Mouse (Mus musculus) liver, postnatal 0 days (tissue): ENCODE data around the gene Mest. TPM values are rescaled to one million over a fixed set of nuclear protein-coding genes. Genes with fewer than 3 reads are reported as not detected.

Experiments
- ATAC-seq: fragments of 200-750 bp; cut with Nextera tagmentation; 2 replicates; pipeline ENCODE4 v1.8.0; 2017; ENCODE audit warnings: mild to moderate bottlenecking, moderate library complexity
- DNase-seq: peaks from one replicate; pipeline ENCODE4 v3.0.0-alpha.2; 2016
- H3K27ac ChIP-seq: fragments of 300-500 bp; sonication (generic); 2 replicates; pipeline ENCODE4 v1.5.1; 2014; ENCODE audit warnings: antibody characterized with exemption, moderate library complexity, mild to moderate bottlenecking, low read depth
- H3K27me3 ChIP-seq: fragments of 300-500 bp; sonication (generic); 2 replicates; pipeline ENCODE4 v1.6.1; 2014; ENCODE audit warnings: low read length, control low read depth, mixed read lengths; ENCODE audit not compliant: insufficient read depth
- H3K36me3 ChIP-seq: fragments of 300-500 bp; sonication (generic); replicated peaks from 2 replicates; pipeline ENCODE4 v1.6.1; 2014; ENCODE audit warnings: mild to moderate bottlenecking, control low read depth, low read length, moderate library complexity, mixed read lengths; ENCODE audit not compliant: insufficient read depth
- H3K4me1 ChIP-seq: fragments of 300-500 bp; sonication (generic); 2 replicates; pipeline ENCODE4 v1.6.1; 2014; ENCODE audit warnings: antibody characterized with exemption, mild to moderate bottlenecking, control low read depth; ENCODE audit not compliant: insufficient read depth
- H3K4me2 ChIP-seq: fragments of 300-500 bp; sonication (generic); 2 replicates; pipeline ENCODE4 v1.6.1; 2014; ENCODE audit warnings: low read depth, mild to moderate bottlenecking, low read length, moderate library complexity, mixed read lengths
- H3K4me3 ChIP-seq: fragments of 300-500 bp; sonication (generic); 2 replicates; pipeline ENCODE4 v1.5.1; 2014; ENCODE audit warnings: low read depth, low read length
- H3K9ac ChIP-seq: fragments of 300-500 bp; sonication (generic); replicated peaks from 2 replicates; pipeline ENCODE4 v1.6.1; 2014; ENCODE audit warnings: mild to moderate bottlenecking, moderate library complexity
- H3K9me3 ChIP-seq: fragments of 300-500 bp; sonication (generic); 2 replicates; pipeline ENCODE4 v1.6.1; 2016; ENCODE audit warnings: mild to moderate bottlenecking, control low read depth, low read length, mixed read lengths
- CTCF ChIP-seq: sonication (generic); IDR thresholded peaks from 2 replicates; pipeline ENCODE4 v1.5.1; 2016; ENCODE audit warnings: antibody characterized with exemption, low read depth
- EP300 ChIP-seq: IDR thresholded peaks from 2 replicates; pipeline ENCODE4 v1.6.1; 2016; ENCODE audit warnings: antibody characterized with exemption, low read depth, mild to moderate bottlenecking
- WGBS: fragments of 180-500 bp; shearing (Covaris S2); extraction: QIAGEN DNeasy Blood & Tissue Kit; methylation state at CpG from one replicate; pipeline ENCODE4 v1.1.7; 2014; ENCODE audit not compliant: insufficient replicate concordance; 5-methylcytosine and 5-hydroxymethylcytosine counted together
- polyA plus RNA-seq: library from polyadenylated mRNA; unstranded; fragments of >200 nt; fragmentation: Nextera tagmentation; extraction: Ambion mirVana; gene quantifications from 2 replicates; pipeline ENCODE4 v1.2.1, GENCODE M21; 2015

The Mest gene
- polyA plus RNA-seq, 1 experiment from 2014 or later: 117 TPM

- ATAC-seq (no peak), DNase-seq (no peak)
- no peak overlapping the region for H3K27ac ChIP-seq
These were observed 12.0 kb upstream of the Mest start for GRCm38 (mm10) chr6:30711365-30711763.

GRCm38 (mm10) chr6:30712484-30712883 is 10.9 kb upstream of the Mest start:
- no peak overlapping the region for H3K9ac ChIP-seq
- H3K27ac ChIP-seq: peak overlapping the region; percentile 45; the same call in 1 of the 2 replicates
- no peaks in the 10 kb centered on the region for H3K27me3 ChIP-seq
- no peaks in the 10 kb centered on the region for H3K4me1 ChIP-seq
- ATAC-seq: no peak
- TF ChIP-seq EP300 (peak; percentile 78), CTCF (no peak)
- H3K36me3 ChIP-seq: no peaks in the 10 kb centered on the region
- H3K4me2 ChIP-seq: no peak overlapping the region
- no peak for DNase-seq
- WGBS: 38% methylated on average over 7 of the region's 7 CpGs
- H3K4me3 ChIP-seq: no peak overlapping the region
- no peaks in the 10 kb centered on the region for H3K9me3 ChIP-seq

More at GRCm38 (mm10) chr6:30711365-30711763, 12.0 kb upstream of the Mest start:
- no peaks in the 10 kb centered on the region for H3K27me3 ChIP-seq
- H3K4me1 ChIP-seq: no peaks in the 10 kb centered on the region
- no peak overlapping the region for H3K4me2 ChIP-seq
- WGBS: 72% methylated on average over 10 of the region's 10 CpGs
- no peak overlapping the region for H3K9ac ChIP-seq
- H3K36me3 ChIP-seq: no peaks in the 10 kb centered on the region
- TF ChIP-seq EP300 (no peak), CTCF (no peak)
- H3K4me3 ChIP-seq: no peak overlapping the region
- no peaks in the 10 kb centered on the region for H3K9me3 ChIP-seq

GRCm38 (mm10) chr6:30713455-30713854 is 9.9 kb upstream of the Mest start:
- ATAC-seq (no peak), DNase-seq (no peak)
- WGBS: 67% methylated on average over 6 of the region's 6 CpGs
- no peaks in the 10 kb centered on the region for H3K36me3 ChIP-seq
- TF ChIP-seq EP300: no peak
- no peak for TF ChIP-seq CTCF
- no peaks in the 10 kb centered on the region for H3K9me3 ChIP-seq
- no peak overlapping the region for H3K4me2 ChIP-seq
- H3K9ac ChIP-seq: no peak overlapping the region
- H3K27me3 ChIP-seq: no peaks in the 10 kb centered on the region
- H3K4me3 ChIP-seq: no peak overlapping the region
- no peaks in the 10 kb centered on the region for H3K4me1 ChIP-seq
- no peak overlapping the region for H3K27ac ChIP-seq

GRCm38 (mm10) chr6:30713896-30714295 is 9.5 kb upstream of the Mest start:
- H3K4me1 ChIP-seq: no peaks in the 10 kb centered on the region
- no peak for ATAC-seq
- no peaks in the 10 kb centered on the region for H3K36me3 ChIP-seq
- no peaks in the 10 kb centered on the region for H3K27me3 ChIP-seq
- DNase-seq: no peak
- no peak overlapping the region for H3K4me2 ChIP-seq
- no peak overlapping the region for H3K27ac ChIP-seq
- no peaks in the 10 kb centered on the region for H3K9me3 ChIP-seq
- H3K9ac ChIP-seq: no peak overlapping the region
- H3K4me3 ChIP-seq: no peak overlapping the region
- WGBS: 73% methylated on average over 11 of the region's 11 CpGs
- TF ChIP-seq EP300 (no peak), CTCF (no peak)

GRCm38 (mm10) chr6:30714891-30715471 is 8.4 kb upstream of the Mest start:
- ATAC-seq: no peak
- no peaks in the 10 kb centered on the region for H3K27me3 ChIP-seq
- no peak overlapping the region for H3K27ac ChIP-seq
- H3K9ac ChIP-seq: no peak overlapping the region
- no peak for DNase-seq
- H3K4me3 ChIP-seq: no peak overlapping the region
- no peaks in the 10 kb centered on the region for H3K36me3 ChIP-seq
- 81% methylated on average over 5 of the region's 5 CpGs for WGBS
- H3K4me1 ChIP-seq: no peaks in the 10 kb centered on the region
- TF ChIP-seq CTCF: no peak
- TF ChIP-seq EP300: no peak
- H3K4me2 ChIP-seq: no peak overlapping the region
- H3K9me3 ChIP-seq: no peaks in the 10 kb centered on the region

- WGBS: 88% methylated on average over 7 of the region's 7 CpGs
- H3K4me1 ChIP-seq: no peaks in the 10 kb centered on the region
- no peaks in the 10 kb centered on the region for H3K9me3 ChIP-seq
- no peaks in the 10 kb centered on the region for H3K27me3 ChIP-seq
- no peaks in the 10 kb centered on the region for H3K36me3 ChIP-seq
- no peak overlapping the region for H3K27ac ChIP-seq
- no peak overlapping the region for H3K4me3 ChIP-seq
- DNase-seq (no peak), ATAC-seq (no peak)
- TF ChIP-seq CTCF (no peak), EP300 (no peak)
- no peak overlapping the region for H3K9ac ChIP-seq
- H3K4me2 ChIP-seq: no peak overlapping the region
These were observed 6.6 kb upstream of the Mest start for GRCm38 (mm10) chr6:30716796-30717195.
